Mouse (Mus musculus): ENCODE measurements at regions not wholly inside any gene's neighbourhood (a gene's known extent, or its start where the extent isn't known, plus 50 kb on each side); places are given as distances from the start of the nearest gene placed in this dataset.

DNA sequence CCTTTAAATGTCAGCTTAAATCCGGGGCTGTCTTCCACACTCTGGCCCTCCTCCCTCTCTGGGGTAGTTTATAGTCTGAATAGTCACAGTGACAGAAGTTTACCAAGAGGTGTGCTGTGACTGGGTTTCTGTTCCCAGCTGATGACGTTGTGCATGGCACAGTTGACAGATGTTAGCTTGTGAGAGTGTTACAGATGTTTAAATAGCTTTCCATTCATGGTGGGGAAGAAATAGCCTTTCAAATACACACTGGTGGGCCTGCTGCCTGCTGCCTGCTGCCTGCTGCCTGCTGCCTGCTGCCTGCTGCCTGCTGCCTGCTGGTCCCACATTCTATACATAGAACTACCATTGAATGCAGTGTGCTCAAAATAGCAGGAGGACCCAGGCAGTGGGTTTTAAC, 324.8 kb upstream of the Sash1 start:
- Histone ChIP-seq H3K4me3 (no peak overlapping the region), H3K27ac (replicated peaks) (no peak overlapping the region), H3K27me3 (no peaks in the 10 kb centered on the region), H3K9ac (no peak overlapping the region), H3K4me2 (no peak overlapping the region), H3K36me3 (no peaks in the 10 kb centered on the region), H3K4me1 (replicated peaks) (peaks cover 12% of the 10 kb centered on the region; the same call in 1 of the 2 replicates), H3K9me3 (no peaks in the 10 kb centered on the region)
- WGBS, result 9% methylated on average over 2 of the region's 2 CpGs
- ATAC-seq (ENCODE audit: low read depth), result peak; percentile 23; the same call in 1 of the 2 replicates

DNA sequence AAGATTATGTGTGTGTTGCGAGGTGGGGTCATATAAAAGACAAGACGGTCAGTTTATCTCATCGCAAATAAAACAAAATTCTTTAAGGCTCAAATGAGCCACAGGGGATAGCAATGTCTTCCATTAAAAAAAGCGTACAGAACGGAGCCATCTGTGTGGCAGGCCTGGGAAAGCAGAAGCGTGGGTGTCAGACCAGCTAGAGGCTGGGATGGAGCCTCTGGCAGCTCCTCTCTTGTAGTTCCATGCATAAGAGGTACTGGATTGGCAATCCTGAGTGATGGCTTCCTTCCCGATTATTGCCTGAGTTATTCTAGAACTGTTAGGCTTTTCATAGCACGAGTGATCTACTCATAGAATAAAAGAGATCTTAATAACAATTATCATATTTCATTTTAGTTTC, 318.2 kb upstream of the Sash1 start:
- Histone ChIP-seq H3K4me1 (replicated peaks) (no peaks in the 10 kb centered on the region), H3K9ac (no peak overlapping the region), H3K27ac (replicated peaks) (no peak overlapping the region), H3K9me3 (no peaks in the 10 kb centered on the region), H3K36me3 (no peaks in the 10 kb centered on the region), H3K4me3 (no peak overlapping the region), H3K27me3 (no peaks in the 10 kb centered on the region), H3K4me2 (no peak overlapping the region)
- no peak for ATAC-seq (ENCODE audit: low read depth)
- 73% methylated on average over 8 of the region's 8 CpGs for WGBS

DNA sequence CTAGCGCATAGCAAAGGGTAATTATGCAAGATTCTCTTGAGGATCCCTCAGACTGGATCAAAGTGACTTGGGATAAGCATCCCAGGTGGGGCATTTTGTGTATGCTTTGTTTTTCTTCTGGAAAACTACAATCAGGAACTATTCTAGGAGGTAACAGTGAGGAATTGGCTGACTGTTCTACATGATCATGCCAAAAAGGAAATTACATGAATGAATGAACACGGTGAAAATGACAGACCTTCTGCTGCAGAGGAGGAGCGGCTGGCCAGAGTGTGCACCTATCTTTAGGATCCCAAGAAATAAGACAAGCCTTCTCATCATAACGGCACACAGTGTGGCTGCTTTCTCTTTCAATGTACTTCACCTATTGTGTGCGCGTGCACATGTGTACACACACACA, 317.5 kb upstream of the Sash1 start:
- Histone ChIP-seq H3K27me3 (no peaks in the 10 kb centered on the region), H3K9me3 (no peaks in the 10 kb centered on the region), H3K4me1 (replicated peaks) (no peaks in the 10 kb centered on the region), H3K36me3 (no peaks in the 10 kb centered on the region), H3K9ac (no peak overlapping the region), H3K4me3 (no peak overlapping the region), H3K4me2 (no peak overlapping the region), H3K27ac (replicated peaks) (no peak overlapping the region)
- 90% methylated on average over 6 of the region's 6 CpGs for WGBS
- no peak for ATAC-seq (ENCODE audit: low read depth)

DNA sequence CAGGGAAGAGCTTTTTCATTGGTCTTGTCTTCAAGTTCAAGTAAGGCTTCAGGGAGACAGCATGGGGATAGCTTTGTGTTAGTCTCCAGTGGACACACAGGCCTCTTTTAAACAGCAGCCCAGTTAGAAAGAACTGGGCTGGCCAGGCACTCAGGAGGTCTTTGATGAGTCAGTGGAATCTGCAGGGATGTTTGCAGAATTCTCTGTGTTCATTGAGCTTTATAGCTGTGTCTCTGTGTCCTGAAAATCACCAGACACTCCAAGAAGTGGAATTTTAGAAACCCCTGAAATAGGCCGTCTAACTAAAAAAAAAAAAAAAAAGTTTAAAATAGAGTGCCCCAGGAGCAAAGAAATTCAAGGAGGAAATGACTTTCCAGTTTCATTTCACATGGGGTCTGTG, 317.1 kb upstream of the Sash1 start:
- WGBS, result 81% methylated on average over 1 of the region's 1 CpGs
- no peak overlapping the region for H3K9ac ChIP-seq
- no peaks in the 10 kb centered on the region for H3K4me1 ChIP-seq (replicated peaks)
- no peak overlapping the region for H3K27ac ChIP-seq (replicated peaks)
- no peak for ATAC-seq (ENCODE audit: low read depth)
- no peaks in the 10 kb centered on the region for H3K27me3 ChIP-seq
- H3K4me2 ChIP-seq, result no peak overlapping the region
- no peak overlapping the region for H3K4me3 ChIP-seq
- H3K9me3 ChIP-seq, result no peaks in the 10 kb centered on the region
- no peaks in the 10 kb centered on the region for H3K36me3 ChIP-seq

DNA sequence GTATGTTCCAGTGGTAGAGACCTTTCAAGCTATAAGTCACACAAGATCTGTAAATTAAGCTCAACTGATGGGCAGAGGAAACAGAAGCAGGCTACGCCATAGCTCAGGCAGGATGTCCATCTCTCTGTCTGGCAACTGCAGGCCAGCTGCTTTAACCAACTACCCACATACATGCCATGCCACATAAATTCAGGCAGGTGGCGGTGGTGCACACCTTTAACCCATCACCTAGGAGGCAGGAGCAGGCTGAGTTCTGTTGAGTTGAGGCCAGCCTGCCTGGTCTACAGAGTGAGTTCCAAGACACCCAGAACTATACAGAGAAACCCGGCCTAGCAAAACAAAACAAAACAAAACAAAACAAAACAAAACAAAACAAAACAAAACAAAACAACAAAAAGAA, 289.1 kb upstream of the Sash1 start:
- Histone ChIP-seq H3K9ac (no peak overlapping the region), H3K27ac (replicated peaks) (no peak overlapping the region), H3K4me3 (no peak overlapping the region), H3K27me3 (no peaks in the 10 kb centered on the region), H3K9me3 (no peaks in the 10 kb centered on the region), H3K4me1 (replicated peaks) (no peaks in the 10 kb centered on the region), H3K4me2 (no peak overlapping the region), H3K36me3 (no peaks in the 10 kb centered on the region)
- 64% methylated on average over 3 of the region's 3 CpGs for WGBS
- no peak for ATAC-seq (ENCODE audit: low read depth)

DNA sequence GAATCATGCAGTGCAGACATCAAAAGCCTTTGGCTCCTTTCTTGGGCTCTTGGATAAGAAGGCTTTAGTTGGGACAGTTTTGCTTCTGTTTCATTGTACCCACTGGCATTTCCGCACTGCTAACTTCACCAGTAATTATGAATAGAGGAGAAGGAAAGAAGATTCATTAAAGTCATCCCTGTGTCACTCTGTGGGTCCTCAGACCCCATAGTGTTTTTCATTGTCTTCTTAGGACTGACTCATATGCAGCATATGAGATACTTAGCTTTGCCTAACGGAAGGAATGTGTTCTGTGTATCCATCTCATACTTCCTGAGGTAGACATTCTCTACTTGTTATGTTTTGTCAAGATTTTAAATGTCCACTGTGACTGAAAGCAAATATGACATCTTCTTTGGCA, 287.6 kb upstream of the Sash1 start:
- no peak overlapping the region for H3K4me3 ChIP-seq
- H3K9me3 ChIP-seq, result no peaks in the 10 kb centered on the region
- H3K27me3 ChIP-seq, result no peaks in the 10 kb centered on the region
- no peaks in the 10 kb centered on the region for H3K36me3 ChIP-seq
- no peak overlapping the region for H3K9ac ChIP-seq
- no peak overlapping the region for H3K4me2 ChIP-seq
- WGBS, result 88% methylated on average over 2 of the region's 2 CpGs
- H3K27ac ChIP-seq (replicated peaks), result no peak overlapping the region
- no peak for ATAC-seq (ENCODE audit: low read depth)
- no peaks in the 10 kb centered on the region for H3K4me1 ChIP-seq (replicated peaks)

DNA sequence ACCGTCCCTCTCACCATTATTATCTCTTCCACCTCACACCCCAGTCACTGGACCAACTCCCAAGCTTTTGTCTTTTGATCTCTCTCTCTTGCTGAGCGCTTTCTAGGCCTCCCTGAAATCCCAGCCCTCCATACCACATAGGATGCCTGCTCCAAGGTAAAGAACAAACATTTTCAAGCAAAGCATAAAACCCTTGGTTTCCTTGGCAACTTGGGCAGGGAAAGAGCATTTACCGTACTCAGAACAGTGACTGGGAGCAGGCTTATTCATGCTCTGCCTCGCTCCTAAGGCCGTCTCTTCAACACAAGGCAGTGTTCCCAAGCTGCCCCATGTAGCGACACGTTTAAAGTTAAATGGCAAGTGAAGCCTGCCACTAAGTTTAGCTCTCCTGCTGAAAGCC, 282.9 kb upstream of the Sash1 start:
- 0 out of 2 replicates have a peak, but pooled peaks cover 2% of the 10 kb centered on the region for H3K4me1 ChIP-seq (replicated peaks)
- 63% methylated on average over 7 of the region's 7 CpGs for WGBS
- H3K9ac ChIP-seq, result no peak overlapping the region
- H3K27ac ChIP-seq (replicated peaks), result no peak overlapping the region
- no peaks in the 10 kb centered on the region for H3K36me3 ChIP-seq
- H3K9me3 ChIP-seq, result no peaks in the 10 kb centered on the region
- no peak for ATAC-seq (ENCODE audit: low read depth)
- no peak overlapping the region for H3K4me3 ChIP-seq
- H3K4me2 ChIP-seq, result no peak overlapping the region
- no peaks in the 10 kb centered on the region for H3K27me3 ChIP-seq

DNA sequence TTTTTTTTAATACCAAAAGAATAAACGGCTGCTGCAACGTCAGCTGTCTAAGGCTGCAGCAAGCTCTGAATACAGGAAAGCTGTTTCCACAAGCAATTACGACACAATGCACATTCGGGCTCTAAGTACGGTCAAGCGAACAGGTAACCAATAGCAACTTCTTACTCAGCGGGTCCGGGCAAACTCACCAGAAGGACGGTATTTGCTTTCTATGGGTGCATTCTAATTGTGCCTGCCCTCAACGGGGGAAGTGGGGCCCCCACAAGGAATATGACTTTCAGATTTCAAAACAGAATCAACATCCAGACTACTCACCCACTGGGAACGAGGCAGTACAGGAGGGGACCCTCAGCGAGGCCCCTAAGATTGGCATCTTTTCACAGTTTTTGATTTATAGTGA, 280.1 kb upstream of the Sash1 start:
- Histone ChIP-seq H3K4me2 (peak overlapping the region; percentile 35), H3K27me3 (no peaks in the 10 kb centered on the region), H3K4me3 (no peak overlapping the region), H3K4me1 (replicated peaks) (0 out of 2 replicates have a peak, but pooled peaks cover 2% of the 10 kb centered on the region), H3K9ac (no peak overlapping the region), H3K36me3 (no peaks in the 10 kb centered on the region), H3K9me3 (no peaks in the 10 kb centered on the region), H3K27ac (replicated peaks) (0 out of 2 replicates have a peak overlapping the region, but pooled peaks have one; percentile 42)
- 59% methylated on average over 12 of the region's 12 CpGs for WGBS
- no peak for ATAC-seq (ENCODE audit: low read depth)

DNA sequence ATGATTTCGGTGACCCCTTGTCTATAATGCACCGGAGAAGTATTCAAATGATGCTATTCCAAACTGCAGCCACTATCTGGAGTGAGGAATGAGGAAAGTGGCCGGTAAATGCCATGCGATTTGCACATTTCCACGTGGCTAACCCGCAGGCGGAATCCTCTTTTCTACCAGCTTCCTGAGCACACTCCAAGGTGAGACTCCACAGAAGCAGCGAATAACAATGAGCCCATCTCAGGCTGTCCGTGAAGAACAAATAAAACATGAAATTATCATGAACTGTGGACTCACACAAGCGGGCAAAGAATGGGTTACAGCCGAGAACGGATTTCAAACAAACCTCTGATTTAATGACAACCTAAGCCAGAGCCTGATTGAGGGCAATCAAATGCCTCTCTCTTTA, 279.7 kb upstream of the Sash1 start:
- H3K9ac ChIP-seq, result no peak overlapping the region

DNA sequence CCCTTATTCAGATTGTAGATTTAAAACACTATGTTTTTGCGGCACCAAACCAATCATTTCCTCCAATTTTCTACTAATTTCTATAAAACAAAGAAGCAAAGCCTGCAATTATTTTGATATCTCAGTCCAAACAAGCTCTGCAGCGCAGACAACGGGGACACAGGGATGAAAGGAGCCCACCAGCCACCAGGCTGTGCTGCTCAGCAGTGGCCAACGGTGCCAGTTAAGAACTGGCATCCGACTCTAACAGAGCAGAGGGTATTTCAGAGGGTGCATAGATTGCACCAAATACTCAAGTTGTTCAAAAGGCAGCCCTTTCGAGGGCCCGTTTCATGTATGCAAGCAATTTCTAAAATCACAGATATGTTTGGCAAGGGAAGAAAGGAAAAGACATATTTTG, 278.5 kb upstream of the Sash1 start:
- Histone ChIP-seq H3K4me1 (replicated peaks) (0 out of 2 replicates have a peak, but pooled peaks cover 2% of the 10 kb centered on the region), H3K4me2 (no peak overlapping the region), H3K36me3 (no peaks in the 10 kb centered on the region), H3K9ac (no peak overlapping the region), H3K27me3 (no peaks in the 10 kb centered on the region), H3K4me3 (no peak overlapping the region), H3K27ac (replicated peaks) (no peak overlapping the region), H3K9me3 (no peaks in the 10 kb centered on the region)
- 79% methylated on average over 7 of the region's 7 CpGs for WGBS
- ATAC-seq (ENCODE audit: low read depth), result no peak

More for the DNA sequence above, 279.7 kb upstream of the Sash1 start:
- Histone ChIP-seq H3K4me2 (peak overlapping the region; percentile 35), H3K4me1 (replicated peaks) (0 out of 2 replicates have a peak, but pooled peaks cover 2% of the 10 kb centered on the region), H3K4me3 (no peak overlapping the region), H3K36me3 (no peaks in the 10 kb centered on the region), H3K27me3 (no peaks in the 10 kb centered on the region), H3K9me3 (no peaks in the 10 kb centered on the region), H3K27ac (replicated peaks) (0 out of 2 replicates have a peak overlapping the region, but pooled peaks have one; percentile 10)
- WGBS, result 70% methylated on average over 12 of the region's 12 CpGs
- no peak for ATAC-seq (ENCODE audit: low read depth)

DNA sequence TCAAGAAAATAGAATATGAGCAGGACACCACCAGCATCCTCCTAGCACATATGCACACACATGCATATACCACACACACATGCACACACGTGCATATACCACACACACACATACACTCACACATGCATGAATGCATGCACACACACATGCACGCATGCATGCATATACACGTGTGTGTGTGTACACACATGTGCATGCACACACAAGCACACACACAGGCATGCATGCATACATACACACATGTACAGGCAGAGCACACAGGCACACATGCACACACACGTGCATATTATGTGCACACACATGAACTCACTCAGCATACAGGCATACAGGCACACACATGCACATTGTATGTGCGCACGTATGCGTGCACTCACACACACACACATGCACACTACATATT, 275.7 kb upstream of the Sash1 start:
- no peaks in the 10 kb centered on the region for H3K36me3 ChIP-seq
- H3K9me3 ChIP-seq, result no peaks in the 10 kb centered on the region
- no peaks in the 10 kb centered on the region for H3K27me3 ChIP-seq
- H3K9ac ChIP-seq, result no peak overlapping the region
- 93% methylated on average over 7 of the region's 7 CpGs for WGBS
- no peak for ATAC-seq (ENCODE audit: low read depth)
- no peak overlapping the region for H3K4me3 ChIP-seq
- no peak overlapping the region for H3K27ac ChIP-seq (replicated peaks)
- H3K4me1 ChIP-seq (replicated peaks), result peaks cover 2% of the 10 kb centered on the region; the same call in 1 of the 2 replicates
- no peak overlapping the region for H3K4me2 ChIP-seq

DNA sequence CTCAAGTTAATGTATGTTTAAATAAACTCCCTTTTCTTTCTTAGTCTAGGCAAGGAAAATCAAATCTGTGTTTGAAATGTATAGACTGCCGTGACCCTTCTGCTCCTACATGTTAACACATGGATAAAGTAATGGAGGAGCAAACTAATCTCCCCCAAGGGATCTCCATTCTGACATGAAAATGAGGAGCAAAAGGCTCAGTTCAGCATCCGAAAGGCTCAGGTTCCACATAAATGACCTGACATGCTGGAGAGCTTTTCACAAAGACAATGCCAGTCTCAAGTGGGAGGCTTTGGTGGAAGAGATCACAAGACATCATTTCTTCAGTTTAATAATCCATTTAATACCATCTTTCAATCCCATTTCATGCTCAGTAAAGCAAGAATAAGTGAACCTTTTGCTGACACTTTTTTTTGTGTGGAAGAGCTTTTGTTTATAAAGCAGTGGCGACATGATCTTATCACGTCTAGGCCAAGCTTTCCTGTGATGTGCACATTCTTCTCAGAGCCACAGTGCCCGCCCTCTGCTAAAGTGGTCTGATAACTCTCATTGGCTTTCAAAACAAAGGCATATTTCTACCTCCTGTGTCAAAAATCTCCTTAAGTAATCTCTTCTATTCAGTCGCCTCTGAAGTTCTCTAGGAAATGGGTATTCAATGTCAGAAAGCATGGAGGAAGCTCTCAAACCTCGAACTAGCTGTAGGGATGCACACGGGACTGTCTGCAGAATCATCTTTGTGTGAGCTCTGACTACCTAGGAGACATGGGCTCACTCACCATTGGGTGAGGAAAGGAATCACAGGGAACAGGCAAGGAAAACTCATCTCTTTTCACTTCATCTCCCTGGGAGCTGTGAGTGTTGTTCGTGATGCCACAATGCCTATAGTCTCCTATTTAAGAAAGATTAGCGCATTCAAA, 271.7 kb upstream of the Sash1 start:
- WGBS, result 61% methylated on average over 10 of the region's 10 CpGs
- no peak for ATAC-seq (ENCODE audit: low read depth)
- Histone ChIP-seq H3K27ac (replicated peaks) (no peak overlapping the region), H3K4me2 (no peak overlapping the region), H3K27me3 (no peaks in the 10 kb centered on the region), H3K4me1 (replicated peaks) (no peaks in the 10 kb centered on the region; the same call in 1 of the 2 replicates), H3K9ac (no peak overlapping the region), H3K9me3 (no peaks in the 10 kb centered on the region), H3K36me3 (no peaks in the 10 kb centered on the region), H3K4me3 (no peak overlapping the region)

Measured in neural tube, embryonic 13.5 days (tissue).